Mouse (Mus musculus) C2C12 (cell line): ENCODE data around the gene Asb18. TPM values are rescaled to one million over a fixed set of nuclear protein-coding genes. Genes with fewer than 3 reads are reported as not detected.
A peak's percentile ranks its signal among the peaks of the same experiment; 100 is the strongest.

Experiments used
- H3K27me3 ChIP-seq: one replicate; pipeline ENCODE4 v1.6.1; 2011; ENCODE audit not compliant: control insufficient read depth, insufficient read depth, insufficient read length
- H3K36me3 ChIP-seq: one replicate; pipeline ENCODE4 v1.6.1; 2011; ENCODE audit not compliant: control insufficient read depth, insufficient read depth
- H3K4me3 ChIP-seq: one replicate; pipeline ENCODE4 v1.5.1; 2011; ENCODE audit warnings: mild to moderate bottlenecking, control low read depth; ENCODE audit not compliant: poor library complexity, insufficient read depth, severe bottlenecking
- H3K79me2 ChIP-seq: one replicate; pipeline ENCODE4 v1.6.1; 2011; ENCODE audit not compliant: control insufficient read depth, insufficient read depth
- H3K79me3 ChIP-seq: one replicate; pipeline ENCODE4 v1.6.1; 2011; ENCODE audit warnings: low read depth, control low read depth
- H3ac ChIP-seq: one replicate; pipeline ENCODE3; 2011; ENCODE audit warnings: low read depth; ENCODE audit not compliant: control insufficient read depth, insufficient read length
- CEBPB ChIP-seq: IDR thresholded peaks from one replicate; pipeline ENCODE4 v1.6.1; 2011; ENCODE audit warnings: low read depth, mild to moderate bottlenecking, control low read depth, moderate library complexity
- CTCF ChIP-seq: IDR thresholded peaks from one replicate; pipeline ENCODE4 v1.5.1; 2011; ENCODE audit not compliant: control insufficient read depth, insufficient read depth, insufficient read length
- FOSL1 ChIP-seq: IDR thresholded peaks from one replicate; pipeline ENCODE4 v1.8.0; 2011; ENCODE audit warnings: mild to moderate bottlenecking, low read length; ENCODE audit not compliant: poor library complexity, insufficient read depth, severe bottlenecking
- MAX ChIP-seq: IDR thresholded peaks from one replicate; pipeline ENCODE4 v1.6.1; 2011; ENCODE audit warnings: mild to moderate bottlenecking, control low read depth
- MYOD1 ChIP-seq: IDR thresholded peaks from one replicate; pipeline ENCODE4 v1.6.1; 2011; ENCODE audit warnings: low read depth; ENCODE audit not compliant: control insufficient read depth, insufficient read length
- MYOG ChIP-seq: IDR thresholded peaks from one replicate; pipeline ENCODE4 v1.6.1; 2011; ENCODE audit not compliant: control insufficient read depth, insufficient read length; ENCODE audit errors: extremely low read depth
- USF1 ChIP-seq: IDR thresholded peaks from one replicate; pipeline ENCODE4 v1.6.1; 2011; ENCODE audit warnings: low read depth, mild to moderate bottlenecking, control low read depth, moderate library complexity
- polyA plus RNA-seq: library from polyadenylated mRNA; unstranded; fragments of >200 nt; fragmentation: generic; extraction: Trizol; gene quantifications from one replicate; pipeline ENCODE4 v1.2.1, GENCODE M21; 2012; ENCODE audit warnings: missing spikeins

Gene Asb18
- polyA plus RNA-seq, 1 experiment = not detected

- no peaks in the 10 kb centered on the region for H3K79me3 ChIP-seq
- no peak overlapping the region for H3ac ChIP-seq
- H3K79me2 ChIP-seq = no peaks in the 10 kb centered on the region
- peaks cover 31% of the 10 kb centered on the region for H3K27me3 ChIP-seq
- no peaks in the 10 kb centered on the region for H3K36me3 ChIP-seq
- no peak overlapping the region for H3K4me3 ChIP-seq
- TF ChIP-seq USF1 (no peak), MAX (no peak), CEBPB (no peak), MYOD1 (no peak), CTCF (no peak)
These were observed 50.0 kb downstream of the Asb18 start for GRCm38 (mm10) chr1:89964426-89964825.

GRCm38 (mm10) chr1:89963296-89963695, 51.2 kb downstream of the Asb18 start:
- Histone ChIP-seq H3K27me3 (peaks cover 20% of the 10 kb centered on the region), H3ac (no peak overlapping the region), H3K4me3 (no peak overlapping the region), H3K79me3 (no peaks in the 10 kb centered on the region), H3K79me2 (no peaks in the 10 kb centered on the region), H3K36me3 (no peaks in the 10 kb centered on the region)
- TF ChIP-seq FOSL1 (no peak), MYOG (no peak), CEBPB (no peak), CTCF (no peak), MAX (no peak), MYOD1 (no peak), USF1 (no peak)

GRCm38 (mm10) chr1:89962092-89962491, 52.4 kb downstream of the Asb18 start:
- Histone ChIP-seq H3K4me3 (no peak overlapping the region), H3ac (no peak overlapping the region), H3K79me2 (no peaks in the 10 kb centered on the region), H3K36me3 (no peaks in the 10 kb centered on the region), H3K27me3 (peaks cover 16% of the 10 kb centered on the region), H3K79me3 (no peaks in the 10 kb centered on the region)
- TF ChIP-seq FOSL1 = no peak

GRCm38 (mm10) chr1:89959393-89959792, 55.1 kb downstream of the Asb18 start:
- no peaks in the 10 kb centered on the region for H3K79me2 ChIP-seq
- H3K79me3 ChIP-seq = no peaks in the 10 kb centered on the region
- H3ac ChIP-seq = no peak overlapping the region
- TF ChIP-seq USF1 = no peak
- TF ChIP-seq CEBPB = no peak
- TF ChIP-seq MYOG = no peak
- TF ChIP-seq CTCF = no peak
- no peak for TF ChIP-seq MAX
- TF ChIP-seq FOSL1 = no peak
- TF ChIP-seq MYOD1 = no peak
- H3K36me3 ChIP-seq = no peaks in the 10 kb centered on the region
- H3K27me3 ChIP-seq = peaks cover 10% of the 10 kb centered on the region
- no peak overlapping the region for H3K4me3 ChIP-seq

- H3K79me3 ChIP-seq = no peaks in the 10 kb centered on the region
- no peak overlapping the region for H3K4me3 ChIP-seq
- peaks cover 27% of the 10 kb centered on the region for H3K27me3 ChIP-seq
- no peaks in the 10 kb centered on the region for H3K79me2 ChIP-seq
- H3ac ChIP-seq = no peak overlapping the region
- H3K36me3 ChIP-seq = no peaks in the 10 kb centered on the region
- TF ChIP-seq MYOG = no peak
- no peak for TF ChIP-seq CEBPB
- TF ChIP-seq USF1 = no peak
- peak; percentile 85 for TF ChIP-seq CTCF
These were observed 71.3 kb downstream of the Asb18 start for GRCm38 (mm10) chr1:89943202-89943601.

- H3K79me2 ChIP-seq = no peaks in the 10 kb centered on the region
- H3K4me3 ChIP-seq = no peak overlapping the region
- H3K79me3 ChIP-seq = no peaks in the 10 kb centered on the region
- no peak overlapping the region for H3ac ChIP-seq
- no peaks in the 10 kb centered on the region for H3K36me3 ChIP-seq
- peaks cover 21% of the 10 kb centered on the region for H3K27me3 ChIP-seq
- TF ChIP-seq USF1 = no peak
- no peak for TF ChIP-seq MYOG
- no peak for TF ChIP-seq CEBPB
These were observed 72.0 kb downstream of the Asb18 start for GRCm38 (mm10) chr1:89942395-89942976.

- no peaks in the 10 kb centered on the region for H3K36me3 ChIP-seq
- H3ac ChIP-seq = no peak overlapping the region
- no peaks in the 10 kb centered on the region for H3K79me2 ChIP-seq
- TF ChIP-seq CTCF (no peak), MYOG (no peak), FOSL1 (no peak), MYOD1 (no peak), MAX (no peak), CEBPB (no peak), USF1 (no peak)
- no peak overlapping the region for H3K4me3 ChIP-seq
- H3K27me3 ChIP-seq = peaks cover 17% of the 10 kb centered on the region
- no peaks in the 10 kb centered on the region for H3K79me3 ChIP-seq
These were observed 72.6 kb downstream of the Asb18 start for GRCm38 (mm10) chr1:89941701-89942381.
